Mouse (Mus musculus) left cerebral cortex, adult 18-20 months (tissue): ENCODE results near the gene Creb5. TPM values are rescaled to one million over a fixed set of nuclear protein-coding genes. Genes with fewer than 3 reads are reported as not detected.

Experiments
- DNase-seq, 2 experiments: peaks; one replicate each; pipeline ENCODE4 v3.0.0; 2021 to 2022; ENCODE audit warnings: low spot score in 2 of 2, mixed read lengths in 1 of 2
- total RNA-seq, 2 experiments: library from RNA; stranded (reverse); gene quantifications; 2 replicates each; pipeline ENCODE4 v1.2.3; 2021

The Creb5 gene
- total RNA-seq, 2 experiments from 2014 or later: 2.5 to 2.7 TPM

DNA sequence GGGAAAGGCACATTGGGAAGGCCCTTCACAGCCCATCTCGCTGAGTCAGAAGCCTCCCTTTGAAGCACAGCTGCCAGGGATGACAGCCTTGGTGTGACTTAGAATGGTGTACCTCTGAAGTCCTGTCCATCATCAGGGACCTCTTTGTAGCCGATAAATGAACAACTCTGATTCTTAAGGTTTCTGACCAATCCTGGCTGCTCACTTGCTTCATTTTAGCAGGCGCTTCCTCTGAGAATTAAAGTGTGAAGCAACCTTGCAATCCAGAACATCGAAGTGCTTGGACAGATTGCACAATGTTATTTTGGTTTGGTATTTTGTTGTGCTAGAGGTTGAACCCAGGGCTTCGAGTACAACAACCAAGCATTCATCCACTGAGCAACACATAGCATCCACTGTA, 190.4 kb downstream of the Creb5 start:
- DNase-seq: no peak

DNA sequence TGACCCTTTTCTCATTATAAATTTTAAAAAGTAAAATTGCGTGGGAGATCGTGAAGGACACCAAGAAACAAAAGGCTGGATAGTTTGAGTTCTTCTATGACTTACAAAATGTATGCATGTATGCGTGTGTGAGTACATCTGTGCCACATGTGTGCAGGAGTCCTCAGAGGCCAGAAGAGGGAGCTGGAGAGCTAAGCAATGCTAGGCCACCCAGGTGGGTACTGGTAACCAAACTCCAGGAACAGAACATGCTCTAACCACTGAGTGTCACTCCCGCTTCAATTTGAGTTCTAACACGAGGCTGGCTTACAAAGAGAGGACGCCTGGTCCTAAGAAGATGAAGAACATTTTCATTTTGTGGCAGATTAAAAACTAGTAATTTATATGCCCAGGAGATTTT, 203.8 kb downstream of the Creb5 start:
- DNase-seq: no peak

DNA sequence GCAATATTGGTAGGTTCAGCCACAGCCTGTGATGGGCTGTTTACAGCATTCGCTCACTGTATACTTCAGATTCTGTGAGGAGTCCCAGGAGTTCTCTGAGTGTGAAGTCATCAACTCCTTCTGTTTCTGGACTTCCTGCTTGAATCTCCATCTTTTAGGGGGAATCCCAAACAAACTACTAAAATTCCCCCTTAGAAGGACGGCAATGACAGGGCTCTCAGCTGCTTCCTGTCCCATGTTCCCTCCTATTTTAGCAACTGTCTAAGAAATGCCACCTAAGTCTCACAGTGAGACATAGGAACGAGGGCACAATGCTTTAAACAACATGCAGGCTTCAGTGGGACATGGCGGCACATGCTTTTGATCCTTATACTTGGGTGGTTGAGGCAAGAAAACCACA, 204.3 kb downstream of the Creb5 start:
- DNase-seq: no peak

DNA sequence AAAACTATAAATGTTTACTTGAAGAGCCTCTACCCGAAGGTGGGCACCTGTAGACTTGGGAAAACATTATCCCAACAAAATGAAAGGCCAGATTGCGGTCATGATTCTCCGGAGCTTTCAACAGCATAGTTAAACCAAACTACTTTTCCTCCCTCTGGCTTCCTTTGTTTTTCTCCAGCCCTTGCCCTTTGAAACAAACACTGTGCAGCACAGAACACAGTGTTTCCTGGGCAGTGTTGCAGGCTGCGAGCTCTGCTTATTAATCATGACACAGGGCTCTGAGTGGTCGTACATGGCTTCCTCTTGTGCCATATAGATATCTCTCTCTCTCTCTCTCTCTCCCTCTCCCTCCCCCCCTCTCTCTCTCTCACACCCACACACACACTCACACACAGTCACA, 206.8 kb downstream of the Creb5 start:
- no peak for DNase-seq

DNA sequence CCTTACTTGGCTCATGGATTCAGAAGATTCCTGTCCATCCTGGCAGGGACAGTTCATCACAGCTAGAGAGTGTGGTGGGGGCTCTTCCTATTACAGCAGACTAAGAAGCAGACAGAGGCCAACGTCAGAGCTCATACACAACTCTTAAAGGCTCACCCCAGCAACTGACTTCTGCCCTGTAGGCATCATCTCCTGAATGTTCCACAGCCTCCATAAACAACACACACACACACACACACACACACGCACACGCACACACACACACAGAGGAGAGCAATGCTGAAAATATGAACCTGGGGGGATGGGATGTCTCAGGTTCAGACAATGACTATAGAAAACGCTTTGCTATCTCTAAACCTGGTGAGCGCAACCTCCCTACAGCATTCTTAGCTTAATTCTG, 208.6 kb downstream of the Creb5 start:
- no peak for DNase-seq

DNA sequence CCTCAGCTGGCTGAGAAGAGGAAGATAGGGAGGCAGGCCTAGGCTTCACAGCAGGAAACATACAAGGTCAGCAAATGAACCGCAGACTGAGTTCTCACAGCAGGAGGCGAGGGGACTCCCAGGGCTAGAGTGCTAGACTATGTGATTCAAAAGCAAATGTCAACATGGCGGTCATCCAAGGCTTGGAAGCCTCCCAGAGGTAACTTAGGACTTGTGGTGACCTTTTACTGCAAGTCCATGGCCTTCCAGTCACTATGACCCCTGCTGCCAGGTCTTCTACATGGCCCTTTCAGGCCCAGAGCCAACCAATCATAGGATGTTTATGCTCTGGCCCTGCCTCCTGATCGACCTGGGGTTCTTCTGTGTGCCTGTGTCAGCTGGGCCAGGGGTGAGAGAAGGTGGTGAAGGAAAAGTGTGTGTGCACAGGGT, 209.3 kb downstream of the Creb5 start:
- no peak for DNase-seq

DNA sequence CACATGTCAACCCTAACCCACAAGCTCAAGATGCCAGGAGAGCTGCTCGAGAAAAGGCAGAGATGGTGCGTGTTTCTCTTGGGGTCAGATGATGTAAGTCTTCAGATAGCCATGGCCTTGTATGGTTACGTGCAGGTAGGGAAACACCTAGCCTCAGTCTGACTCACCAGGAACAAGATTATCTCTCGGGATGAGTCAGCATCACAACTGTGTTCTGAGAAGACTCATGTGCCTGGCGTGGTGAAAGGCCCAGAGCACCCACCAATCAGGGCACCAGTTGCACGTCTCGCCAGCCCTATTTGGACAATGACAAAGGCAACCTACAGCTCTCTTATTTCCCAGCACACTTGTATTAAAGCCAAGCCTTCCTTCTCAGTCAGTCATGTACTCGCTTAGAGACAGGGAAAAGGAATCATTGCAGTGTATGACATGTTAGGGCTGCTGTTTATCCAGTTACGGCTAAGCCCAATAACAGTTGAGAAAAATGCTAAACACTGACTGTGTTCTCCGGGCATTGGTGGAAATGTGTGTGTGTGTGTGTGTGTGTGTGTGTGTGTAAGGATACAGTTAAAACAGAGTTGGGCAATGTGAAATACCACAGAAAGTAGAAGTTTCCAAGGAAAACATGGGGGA, 210.9 kb downstream of the Creb5 start:
- DNase-seq: no peak

DNA sequence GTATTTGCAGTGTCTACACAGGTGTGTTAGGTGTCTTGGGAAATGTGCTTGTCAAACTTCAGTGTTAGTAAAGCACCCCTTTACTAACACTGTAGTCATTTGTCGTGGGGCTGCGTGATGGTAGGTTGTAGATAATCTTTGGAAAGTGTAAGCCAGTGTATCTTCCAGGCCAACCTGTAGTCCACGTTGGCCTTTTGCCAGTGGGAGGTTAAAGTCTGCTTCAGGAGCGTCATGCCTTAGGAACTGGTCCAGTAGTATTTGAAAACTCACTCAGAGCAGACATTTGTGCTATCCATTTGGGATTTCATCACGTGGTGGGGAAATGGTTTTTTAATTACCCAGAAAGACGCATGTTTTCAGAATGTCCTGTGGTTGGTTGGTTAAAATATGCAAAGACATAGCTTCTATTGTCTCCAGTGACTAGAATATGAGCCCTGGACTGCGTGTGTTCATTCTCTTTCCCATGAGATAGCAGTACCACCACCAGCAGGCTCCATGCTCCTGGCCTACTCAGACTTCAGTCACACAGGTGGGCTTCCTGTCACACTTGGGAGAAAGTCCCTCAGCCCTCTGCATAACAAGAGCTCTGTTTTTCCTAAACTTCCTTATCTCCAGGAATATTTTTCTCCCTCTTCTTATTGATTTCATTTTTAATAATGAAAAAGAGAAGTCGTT, 212.7 kb downstream of the Creb5 start:
- DNase-seq: no peak

DNA sequence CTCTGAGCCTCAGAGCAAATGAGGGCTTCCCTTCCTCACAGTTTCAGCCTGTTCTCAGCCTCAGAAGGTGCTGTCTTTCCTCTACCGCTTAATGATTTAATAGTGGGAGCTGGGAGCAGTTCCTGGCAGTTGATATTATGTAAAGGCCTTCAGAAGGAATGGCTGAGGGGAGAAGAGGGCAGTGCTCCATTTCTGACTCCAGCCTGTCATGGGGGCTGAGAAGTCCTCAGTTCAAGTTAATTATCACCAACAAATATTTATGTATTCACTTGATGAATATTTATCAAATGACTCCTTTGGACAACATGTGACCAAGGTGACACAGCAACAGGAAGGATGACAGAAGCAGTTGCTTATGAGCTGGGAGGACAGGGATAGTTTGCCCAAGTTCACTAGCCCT, 214.2 kb downstream of the Creb5 start:
- DNase-seq: no peak

DNA sequence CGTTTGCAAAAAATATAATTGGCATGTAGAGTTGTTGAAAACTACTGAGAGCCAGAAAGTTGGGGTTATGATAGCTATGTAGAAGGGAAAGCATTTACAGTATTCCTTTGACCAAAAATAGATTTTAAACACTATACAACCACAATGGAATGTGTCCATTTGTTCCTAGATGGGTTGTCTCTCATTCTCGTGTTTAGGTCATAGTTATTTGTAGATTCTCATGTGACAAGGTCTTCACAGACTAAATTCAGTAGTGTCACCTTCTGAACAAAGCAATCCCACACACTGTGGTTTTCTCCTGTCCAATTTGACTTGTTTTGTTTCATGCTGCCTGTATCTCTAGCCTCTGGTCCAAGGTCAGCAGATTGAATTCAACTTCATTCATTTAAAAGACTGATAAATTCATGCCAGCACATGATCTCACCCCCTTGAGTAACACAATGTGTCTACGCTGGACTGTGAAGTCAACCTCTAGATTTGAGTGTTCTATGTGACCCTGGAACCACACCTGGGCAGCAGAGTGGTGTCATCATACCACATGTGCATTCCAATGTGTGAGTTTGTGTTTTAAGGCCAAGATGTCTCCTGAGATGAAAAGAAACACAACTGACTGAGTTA, 220.0 kb downstream of the Creb5 start:
- no peak for DNase-seq

DNA sequence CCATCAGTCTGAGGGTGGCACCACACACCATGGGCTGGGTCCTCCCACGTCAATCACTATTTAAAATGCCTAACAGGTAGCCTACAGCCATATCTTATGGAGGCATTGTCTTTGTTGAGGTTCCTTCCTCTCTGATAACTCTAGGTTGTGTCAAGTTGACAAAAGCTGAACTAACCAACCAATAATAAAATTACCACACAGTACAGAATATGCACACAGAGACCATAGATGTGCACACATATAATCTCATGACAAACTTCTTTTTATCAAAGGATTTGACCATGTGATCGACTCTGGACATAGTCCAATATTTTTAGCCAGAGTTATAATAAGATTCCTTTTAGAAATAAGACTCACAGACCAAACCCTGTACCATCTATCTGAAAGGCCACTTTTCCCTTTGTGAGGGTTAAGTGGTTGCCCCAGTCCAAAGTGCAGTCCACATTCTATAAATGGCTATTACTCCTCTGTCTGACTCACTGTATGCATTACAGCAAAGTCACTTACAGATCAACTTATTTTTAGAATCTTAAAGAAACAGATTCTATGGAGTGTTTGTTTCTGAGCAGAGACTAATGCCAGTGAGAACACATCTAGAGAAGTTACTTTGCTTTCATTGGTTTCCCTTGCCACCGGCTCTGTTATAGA, 221.9 kb downstream of the Creb5 start:
- no peak for DNase-seq

DNA sequence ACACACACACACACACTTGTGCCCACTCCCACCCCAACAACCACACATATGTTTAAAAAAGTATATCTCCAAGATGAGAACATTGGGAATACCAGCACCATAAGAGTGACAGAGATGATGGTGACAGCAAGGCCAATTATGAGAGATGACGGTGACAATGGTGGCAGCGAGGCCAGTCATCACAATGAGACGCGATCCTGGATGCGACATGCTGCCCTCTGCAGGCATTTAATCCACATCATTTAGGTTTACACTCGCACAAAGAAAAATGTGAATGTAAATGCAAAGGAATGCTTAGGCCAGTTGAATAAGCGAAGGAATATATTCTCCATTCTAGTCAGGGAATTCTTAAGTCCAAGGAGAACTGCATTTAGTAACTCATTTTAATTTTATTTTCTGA, 222.9 kb downstream of the Creb5 start:
- DNase-seq: no peak

DNA sequence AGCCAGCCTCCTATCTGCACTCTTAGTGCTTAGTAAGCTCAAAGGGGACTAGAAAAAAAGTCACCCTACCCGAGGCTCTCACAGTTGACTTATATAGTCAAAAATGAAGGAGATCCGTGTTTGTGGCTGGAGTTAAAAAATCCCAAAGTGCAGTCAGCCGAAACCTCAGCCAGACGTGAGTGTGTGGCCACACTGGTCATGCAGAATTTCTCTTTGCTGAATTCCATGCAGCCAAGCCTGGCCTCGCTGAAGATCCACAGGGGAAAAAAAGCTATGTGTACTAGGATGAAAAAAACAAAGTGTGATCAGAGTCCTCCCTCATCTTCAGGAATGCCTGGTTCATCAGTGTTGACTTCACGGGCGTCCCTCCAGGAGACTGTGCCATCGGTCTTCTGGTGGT, 225.2 kb downstream of the Creb5 start:
- no peak for DNase-seq

DNA sequence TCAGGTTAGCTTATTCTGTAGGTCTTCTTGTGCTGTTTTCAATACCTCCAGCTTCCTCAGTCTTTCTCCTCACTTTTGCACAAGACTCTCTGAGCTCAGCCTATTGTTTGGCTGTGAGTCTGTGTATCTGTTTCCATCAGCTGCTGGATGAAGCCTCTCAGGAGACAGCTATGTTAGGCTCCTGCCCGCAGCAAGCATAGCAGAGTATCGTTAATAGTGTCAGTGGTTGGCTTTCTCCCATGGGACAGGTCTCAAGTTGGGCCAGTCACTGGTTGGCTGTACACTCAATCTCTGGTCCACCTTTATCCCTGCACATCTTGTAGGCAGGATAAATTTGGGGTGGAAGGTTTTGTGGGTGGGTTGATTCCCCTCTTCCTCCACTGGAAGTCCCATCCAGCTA, 226.3 kb downstream of the Creb5 start:
- DNase-seq: no peak

DNA sequence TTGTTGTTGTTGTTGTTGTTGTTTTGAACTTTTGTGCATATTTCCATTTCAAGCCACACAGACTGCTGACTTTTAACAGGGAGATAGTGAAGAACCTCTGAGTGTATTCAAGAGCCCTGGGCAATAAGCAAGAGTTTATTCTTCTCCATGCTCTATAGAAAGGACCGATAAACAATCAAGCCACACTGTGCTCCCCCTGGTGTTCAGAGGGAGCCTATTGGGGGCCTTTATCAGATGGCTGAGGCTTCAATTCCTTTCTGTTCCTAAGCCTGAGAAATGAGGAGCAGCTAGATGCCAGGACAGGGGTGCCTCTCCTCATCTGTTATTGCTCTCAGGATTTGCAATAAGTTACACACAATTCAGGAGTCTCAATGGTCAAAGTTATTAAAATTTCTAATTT, 227.8 kb downstream of the Creb5 start:
- no peak for DNase-seq

DNA sequence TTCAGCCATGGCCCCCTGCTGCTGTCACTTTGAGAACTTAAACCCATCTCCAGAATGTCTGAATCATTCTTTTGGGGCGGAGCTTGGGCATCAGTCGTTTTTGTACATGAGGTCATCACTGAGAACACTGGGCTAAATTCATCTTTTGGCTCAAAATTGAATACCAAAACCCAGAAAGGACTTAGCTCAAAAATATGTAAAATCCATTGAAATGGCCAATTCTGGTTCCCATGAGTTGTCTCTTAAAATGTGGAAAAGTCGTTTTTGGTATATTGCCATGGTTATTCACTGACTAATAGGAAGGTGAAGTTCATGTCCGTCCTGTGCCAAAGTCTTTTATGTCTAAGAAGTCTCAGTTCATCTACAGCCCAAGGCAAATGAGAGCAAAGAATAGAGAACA, 228.5 kb downstream of the Creb5 start:
- DNase-seq: no peak

DNA sequence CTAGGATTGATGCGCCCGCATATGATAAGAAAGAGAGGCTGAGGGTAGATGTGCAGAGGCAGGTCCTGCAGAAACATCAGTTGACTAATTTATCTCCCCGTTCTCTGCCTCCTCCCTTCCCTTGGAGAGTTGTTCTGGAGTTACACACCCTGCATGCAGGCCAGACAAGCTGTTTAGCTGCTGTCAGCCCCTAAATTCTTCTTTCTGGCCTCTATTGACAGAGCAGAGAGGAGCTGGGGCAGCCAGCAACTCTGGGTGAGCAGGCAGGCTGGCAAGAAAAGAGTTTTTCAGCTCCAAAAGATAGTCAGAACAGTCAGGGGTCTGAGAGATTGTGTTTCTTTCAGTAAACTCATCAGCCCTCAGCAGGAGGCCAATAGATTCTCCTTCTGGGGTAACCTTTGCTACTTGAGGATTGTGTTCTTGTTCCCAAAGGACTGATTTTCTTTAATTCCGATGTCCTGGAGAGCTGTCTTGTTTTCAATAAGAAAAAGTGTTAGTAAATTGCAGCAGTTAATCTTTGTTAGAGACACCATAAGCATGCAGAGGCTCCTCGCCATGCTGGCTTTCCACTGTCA, 230.4 kb downstream of the Creb5 start:
- DNase-seq: no peak

DNA sequence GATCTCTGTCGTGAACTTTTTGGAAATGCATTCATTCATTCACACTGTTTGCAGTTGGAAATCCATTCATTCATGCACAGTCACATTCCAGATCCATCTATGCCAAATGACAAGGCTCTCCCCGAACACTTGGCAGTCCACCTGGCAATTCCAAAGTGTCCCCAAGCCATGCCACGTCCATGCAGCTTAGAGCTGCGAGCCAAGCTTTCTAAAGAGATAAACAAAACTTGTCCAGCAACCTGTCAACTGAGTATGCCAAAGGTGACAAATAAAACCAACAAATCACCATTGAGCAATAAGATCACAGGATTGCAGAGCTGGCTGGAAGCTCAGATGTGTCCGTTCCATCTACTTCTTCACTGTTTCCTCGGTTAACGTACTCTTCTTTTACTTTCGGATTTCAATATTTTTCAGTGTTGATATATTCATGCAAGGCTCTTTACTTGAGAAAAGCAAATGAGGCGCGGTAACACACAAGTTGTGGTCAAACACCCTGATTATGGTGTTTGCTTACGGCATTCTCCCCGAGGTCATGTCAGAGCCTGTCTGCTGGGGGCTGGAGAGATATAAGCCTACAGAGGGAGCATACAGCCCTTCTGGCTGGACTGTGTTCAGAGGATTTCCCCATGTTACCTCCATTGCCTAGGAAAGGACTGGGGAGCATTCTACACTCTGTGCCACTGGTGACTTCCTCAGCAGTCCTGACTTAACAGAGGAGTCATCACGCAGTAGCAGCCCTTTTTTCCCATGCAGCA, 236.8 kb downstream of the Creb5 start:
- no peak for DNase-seq

DNA sequence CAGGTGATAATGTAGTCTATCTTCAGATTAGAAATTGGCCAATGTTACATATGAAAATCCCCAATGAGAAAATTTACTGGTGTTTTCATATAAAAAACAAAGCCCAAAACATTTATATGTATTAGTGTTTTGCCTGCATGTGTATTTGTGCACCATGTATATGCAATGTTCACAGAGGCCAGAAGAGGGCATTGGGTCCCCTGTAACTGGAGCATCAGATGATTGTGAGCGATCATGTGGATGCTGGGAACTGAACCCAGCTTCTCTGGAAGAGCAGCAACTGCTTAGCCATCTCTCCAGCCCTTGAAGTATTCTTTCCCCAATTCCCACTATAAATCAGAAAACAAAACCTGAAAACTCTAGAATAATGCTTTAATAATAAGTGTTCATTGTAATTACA, 239.4 kb downstream of the Creb5 start:
- no peak for DNase-seq

DNA sequence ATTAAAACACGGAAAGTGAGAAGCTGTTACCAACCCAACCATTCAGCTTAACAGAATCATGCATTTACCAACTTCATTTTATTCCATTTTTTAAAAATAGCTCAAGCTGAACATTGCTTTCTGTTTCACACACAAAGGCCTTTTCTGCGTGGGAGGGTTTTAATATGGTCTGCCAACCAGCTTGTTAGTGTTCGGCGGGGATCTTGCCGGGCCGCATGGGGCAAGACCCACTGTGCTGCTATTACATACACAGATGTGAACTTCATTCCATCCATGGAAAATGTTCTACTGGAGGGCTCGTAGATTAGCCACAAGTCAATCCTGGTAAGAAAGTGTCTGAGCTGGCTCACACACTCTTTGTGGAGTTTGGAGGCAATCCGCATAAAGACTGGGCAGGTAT, 243.7 kb downstream of the Creb5 start:
- DNase-seq: no peak

DNA sequence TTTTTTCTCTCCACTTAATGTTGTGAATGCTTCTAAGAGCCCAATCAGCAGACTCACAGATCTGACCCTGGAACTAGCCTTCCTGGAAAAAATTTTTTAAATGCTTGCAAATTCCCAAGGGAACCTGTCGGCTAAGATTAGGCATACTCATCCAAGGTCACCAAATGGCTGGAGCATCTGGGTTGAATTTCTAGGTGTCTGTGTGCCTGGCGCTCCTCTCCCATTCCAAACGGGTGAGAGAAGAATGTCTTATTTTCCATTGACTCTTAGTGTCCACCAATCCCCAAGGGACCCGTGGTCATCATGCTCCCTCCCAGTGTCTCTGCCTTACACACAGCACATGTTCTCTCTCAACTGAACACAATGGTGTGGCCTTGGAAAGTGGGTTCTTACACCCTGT, 244.4 kb downstream of the Creb5 start:
- DNase-seq: no peak
